Mouse (Mus musculus) myocyte (in vitro differentiated cells): ENCODE data around the gene Htra3.

Experiments used
- MAX ChIP-seq: IDR thresholded peaks from one replicate; pipeline ENCODE4 v1.6.1; 2011; ENCODE audit warnings: low read depth, mild to moderate bottlenecking, control low read depth
- MYOD1 ChIP-seq, 3 experiments: IDR thresholded peaks; one replicate each; pipeline ENCODE4 v1.6.1; 2011; ENCODE audit warnings: control low read depth in 2 of 3, low read depth in 2 of 3, mild to moderate bottlenecking in 2 of 3, moderate library complexity in 1 of 3; ENCODE audit not compliant: insufficient read length in 2 of 3, control insufficient read depth in 1 of 3
- POLR2A ChIP-seq: IDR thresholded peaks from one replicate; pipeline ENCODE4 v1.6.1; 2011; ENCODE audit warnings: low read depth, mild to moderate bottlenecking, control low read depth, moderate library complexity; ENCODE audit not compliant: insufficient read length
- POLR2AphosphoS2 ChIP-seq: IDR thresholded peaks from one replicate; pipeline ENCODE4 v1.6.1; 2011; ENCODE audit warnings: low read depth, control low read depth; ENCODE audit not compliant: insufficient read length
- REST ChIP-seq: IDR thresholded peaks from one replicate; pipeline ENCODE4 v1.6.1; 2011; ENCODE audit warnings: mild to moderate bottlenecking, control low read depth, moderate library complexity; ENCODE audit not compliant: insufficient read depth, insufficient read length
- SRF ChIP-seq: IDR thresholded peaks from one replicate; pipeline ENCODE4 v1.6.1; 2011; ENCODE audit warnings: low read depth; ENCODE audit not compliant: control insufficient read depth, insufficient read length
- TCF12 ChIP-seq: IDR thresholded peaks from one replicate; pipeline ENCODE4 v1.6.1; 2011; ENCODE audit warnings: mild to moderate bottlenecking, control low read depth; ENCODE audit not compliant: poor library complexity, insufficient read depth, severe bottlenecking

GRCm38 (mm10) chr5:35701042-35701441 lies 21.5 kb upstream of the Htra3 start:
- no peak for TF ChIP-seq POLR2A
- TF ChIP-seq MAX: no peak
- no peak for TF ChIP-seq POLR2AphosphoS2
- TF ChIP-seq REST: no peak
- TF ChIP-seq SRF: no peak
- TF ChIP-seq TCF12: no peak
- TF ChIP-seq MYOD1 (IDR thresholded peaks at IDR 0.05; ENCODE audit: control insufficient read depth in 1 of 3, insufficient read length in 2 of 3, low read depth in 2 of 3): no peak
